Mouse (Mus musculus) heart, embryonic 11.5 days (tissue): ENCODE measurements around the gene Tnik. TPM values are rescaled to one million over a fixed set of nuclear protein-coding genes. Genes with fewer than 3 reads are reported as not detected.

Experiments used
- ATAC-seq: fragments of 200-750 bp; cut with Nextera tagmentation; replicated peaks from 2 replicates; pipeline ENCODE4 v1.8.0; 2017; ENCODE audit warnings: moderate library complexity; ENCODE audit not compliant: insufficient number of reproducible peaks, low FRiP score, low TSS enrichment
- H3K27ac ChIP-seq: fragments of 300-500 bp; sonication (generic); 2 replicates; pipeline ENCODE4 v1.5.1; 2014; ENCODE audit warnings: mild to moderate bottlenecking, low read depth, low read length
- H3K27me3 ChIP-seq: fragments of 300-500 bp; sonication (generic); 2 replicates; pipeline ENCODE4 v1.6.1; 2014; ENCODE audit warnings: mild to moderate bottlenecking, low read length, mixed read lengths; ENCODE audit not compliant: control insufficient read depth, insufficient read depth
- H3K36me3 ChIP-seq: fragments of 300-500 bp; sonication (generic); 2 replicates; pipeline ENCODE4 v1.6.1; 2014; ENCODE audit warnings: mild to moderate bottlenecking, low read length, moderate library complexity, mixed read lengths; ENCODE audit not compliant: control insufficient read depth, insufficient read depth
- H3K4me1 ChIP-seq: fragments of 300-500 bp; sonication (generic); 2 replicates; pipeline ENCODE4 v1.6.1; 2014; ENCODE audit warnings: low read length; ENCODE audit not compliant: control insufficient read depth, insufficient read depth
- H3K4me2 ChIP-seq: fragments of 300-500 bp; sonication (generic); 2 replicates; pipeline ENCODE4 v1.6.1; 2014; ENCODE audit warnings: mild to moderate bottlenecking, moderate library complexity
- H3K4me3 ChIP-seq: fragments of 300-500 bp; sonication (generic); 2 replicates; pipeline ENCODE4 v1.5.1; 2014; ENCODE audit warnings: low read depth, low read length
- H3K9ac ChIP-seq: fragments of 300-500 bp; sonication (generic); 2 replicates; pipeline ENCODE4 v1.6.1; 2014; ENCODE audit warnings: mild to moderate bottlenecking, low read depth, low read length, moderate library complexity
- H3K9me3 ChIP-seq: fragments of 300-500 bp; sonication (generic); replicated peaks from 2 replicates; pipeline ENCODE4 v1.6.1; 2016; ENCODE audit warnings: low read length; ENCODE audit not compliant: control insufficient read depth
- WGBS: fragments of 180-500 bp; shearing (Covaris S2); extraction: QIAGEN DNeasy Blood & Tissue Kit; methylation state at CpG from one replicate; pipeline ENCODE4 v1.1.7; 2014; ENCODE audit not compliant: insufficient replicate concordance; 5-methylcytosine and 5-hydroxymethylcytosine counted together
- polyA plus RNA-seq: library from polyadenylated mRNA; unstranded; fragments of >200 nt; fragmentation: Nextera tagmentation; extraction: Ambion mirVana; gene quantifications from 2 replicates; pipeline ENCODE4 v1.2.1, GENCODE M21; 2014

The Tnik gene
- polyA plus RNA-seq, 1 experiment from 2014 or later, result 7.6 TPM

GRCm38 (mm10) chr3:28599476-28599875 is 336.5 kb downstream of the Tnik start:
- no peaks in the 10 kb centered on the region for H3K27me3 ChIP-seq
- H3K4me2 ChIP-seq, result no peak overlapping the region
- H3K4me1 ChIP-seq, result no peaks in the 10 kb centered on the region
- H3K27ac ChIP-seq, result no peak overlapping the region
- H3K9me3 ChIP-seq, result no peaks in the 10 kb centered on the region
- WGBS, result 95% methylated on average over 2 of the region's 2 CpGs
- no peak overlapping the region for H3K4me3 ChIP-seq
- no peak overlapping the region for H3K9ac ChIP-seq
- ATAC-seq, result no peak
- peaks cover 2% of the 10 kb centered on the region; the same call in 1 of the 2 replicates for H3K36me3 ChIP-seq

GRCm38 (mm10) chr3:28606741-28607140 is 343.7 kb downstream of the Tnik start:
- no peak overlapping the region for H3K9ac ChIP-seq
- no peaks in the 10 kb centered on the region for H3K4me1 ChIP-seq
- H3K27ac ChIP-seq, result no peak overlapping the region
- no peaks in the 10 kb centered on the region; the same call in 1 of the 2 replicates for H3K36me3 ChIP-seq
- 57% methylated on average over 1 of the region's 1 CpGs for WGBS
- no peaks in the 10 kb centered on the region for H3K27me3 ChIP-seq
- no peak for ATAC-seq
- no peak overlapping the region for H3K4me3 ChIP-seq
- no peaks in the 10 kb centered on the region for H3K9me3 ChIP-seq
- H3K4me2 ChIP-seq, result no peak overlapping the region

- Histone ChIP-seq H3K36me3 (no peaks in the 10 kb centered on the region), H3K27me3 (no peaks in the 10 kb centered on the region), H3K9ac (no peak overlapping the region), H3K4me1 (no peaks in the 10 kb centered on the region), H3K27ac (no peak overlapping the region), H3K4me2 (no peak overlapping the region), H3K9me3 (no peaks in the 10 kb centered on the region), H3K4me3 (no peak overlapping the region)
- ATAC-seq, result no peak
- 76% methylated on average over 5 of the region's 5 CpGs for WGBS
Observed at GRCm38 (mm10) chr3:28612330-28612729, 349.3 kb downstream of the Tnik start.

- Histone ChIP-seq H3K4me2 (no peak overlapping the region), H3K4me1 (no peaks in the 10 kb centered on the region), H3K4me3 (no peak overlapping the region), H3K27me3 (no peaks in the 10 kb centered on the region), H3K9me3 (no peaks in the 10 kb centered on the region), H3K36me3 (no peaks in the 10 kb centered on the region), H3K27ac (no peak overlapping the region), H3K9ac (no peak overlapping the region)
- WGBS, result 72% methylated on average over 1 of the region's 1 CpGs
- no peak for ATAC-seq
Observed at GRCm38 (mm10) chr3:28616386-28616785, 353.4 kb downstream of the Tnik start.

- no peaks in the 10 kb centered on the region for H3K27me3 ChIP-seq
- 84% methylated on average over 5 of the region's 5 CpGs for WGBS
- no peak overlapping the region for H3K4me2 ChIP-seq
- no peak for ATAC-seq
- H3K36me3 ChIP-seq, result no peaks in the 10 kb centered on the region
- no peaks in the 10 kb centered on the region for H3K4me1 ChIP-seq
- H3K4me3 ChIP-seq, result no peak overlapping the region
- no peak overlapping the region for H3K9ac ChIP-seq
- H3K9me3 ChIP-seq, result no peaks in the 10 kb centered on the region
- no peak overlapping the region for H3K27ac ChIP-seq
Observed at GRCm38 (mm10) chr3:28617008-28617627, 354.1 kb downstream of the Tnik start.

- no peak for ATAC-seq
- Histone ChIP-seq H3K4me2 (no peak overlapping the region), H3K4me3 (no peak overlapping the region), H3K27ac (no peak overlapping the region), H3K36me3 (no peaks in the 10 kb centered on the region), H3K4me1 (no peaks in the 10 kb centered on the region), H3K9me3 (no peaks in the 10 kb centered on the region), H3K9ac (no peak overlapping the region), H3K27me3 (no peaks in the 10 kb centered on the region)
- WGBS, result 79% methylated on average over 2 of the region's 2 CpGs
Observed at GRCm38 (mm10) chr3:28621792-28622191, 358.8 kb downstream of the Tnik start.

- no peaks in the 10 kb centered on the region for H3K9me3 ChIP-seq
- H3K36me3 ChIP-seq, result no peaks in the 10 kb centered on the region
- no peak overlapping the region for H3K9ac ChIP-seq
- H3K27ac ChIP-seq, result no peak overlapping the region
- no peak overlapping the region for H3K4me2 ChIP-seq
- no peaks in the 10 kb centered on the region for H3K27me3 ChIP-seq
- no peaks in the 10 kb centered on the region for H3K4me1 ChIP-seq
- ATAC-seq, result no peak
- no peak overlapping the region for H3K4me3 ChIP-seq
- 93% methylated on average over 6 of the region's 6 CpGs for WGBS
Observed at GRCm38 (mm10) chr3:28626816-28627215, 363.8 kb downstream of the Tnik start.

GRCm38 (mm10) chr3:28636778-28637177 is 373.8 kb downstream of the Tnik start:
- ATAC-seq, result no peak
- H3K27ac ChIP-seq, result no peak overlapping the region
- H3K4me3 ChIP-seq, result no peak overlapping the region
- no peaks in the 10 kb centered on the region for H3K27me3 ChIP-seq
- H3K4me2 ChIP-seq, result no peak overlapping the region; the same call in 1 of the 2 replicates
- H3K9me3 ChIP-seq, result no peaks in the 10 kb centered on the region
- WGBS, result 49% methylated on average over 4 of the region's 4 CpGs
- no peaks in the 10 kb centered on the region for H3K36me3 ChIP-seq
- H3K9ac ChIP-seq, result no peak overlapping the region
- peaks cover 5% of the 10 kb centered on the region; the same call in 1 of the 2 replicates for H3K4me1 ChIP-seq

- H3K27ac ChIP-seq, result no peak overlapping the region
- 86% methylated on average over 2 of the region's 2 CpGs for WGBS
Observed at GRCm38 (mm10) chr3:28638957-28639356, 375.9 kb downstream of the Tnik start.

More at GRCm38 (mm10) chr3:28638957-28639356, 375.9 kb downstream of the Tnik start:
- Histone ChIP-seq H3K36me3 (no peaks in the 10 kb centered on the region), H3K4me3 (no peak overlapping the region), H3K9ac (no peak overlapping the region), H3K27me3 (no peaks in the 10 kb centered on the region), H3K4me1 (peaks cover 5% of the 10 kb centered on the region; the same call in 1 of the 2 replicates), H3K4me2 (no peak overlapping the region), H3K9me3 (no peaks in the 10 kb centered on the region)
- ATAC-seq, result no peak
